In genomic region chr2:30471051-30471450, GRCm38 (mm10) we compare ENCODE assay signal across 8 mouse cellular contexts. TPM values are rescaled to one million over a fixed set of nuclear protein-coding genes. Genes with fewer than 3 reads are reported as not detected.
A peak's percentile ranks its signal among the peaks of the same experiment; 100 is the strongest.
DNase-seq lines count a peak whose midpoint lies in the region; ATAC-seq and TF ChIP-seq lines count a peak whose summit lies in the region.

No protein-coding gene starts in this region.

- peak overlapping the region; percentile 89 for H3K4me2 ChIP-seq in forebrain, embryonic 11.5 days (ENCODE audit: low read depth, low read length, severe bottlenecking)
- H3K4me2 ChIP-seq in intestine, postnatal 0 days (replicated peaks; ENCODE audit: low read depth) = peak overlapping the region; percentile 98

- peak overlapping the region; percentile 99; the same call in 1 of the 2 replicates for H3K9ac ChIP-seq in forebrain, embryonic 11.5 days (ENCODE audit: low read length)
- H3K9ac ChIP-seq in intestine, postnatal 0 days (ENCODE audit: low read depth, low read length) = no peak overlapping the region

- 2% methylated on average over 8 of the region's 8 CpGs for WGBS in forebrain, embryonic 11.5 days
- 26% methylated on average over 8 of the region's 8 CpGs for WGBS in intestine, postnatal 0 days

- H3K4me3 ChIP-seq in forebrain, embryonic 11.5 days (ENCODE audit: low read depth, low read length) = peak overlapping the region; percentile 96
- 0 out of 2 replicates have a peak overlapping the region, but pooled peaks have one; percentile 39 for H3K4me3 ChIP-seq in intestine, postnatal 0 days (ENCODE audit: low read depth, low read length)

- no peak for TF ChIP-seq CTCF in intestine, postnatal 0 days (IDR thresholded peaks at IDR 0.05; ENCODE audit: low read depth)

- no peaks in the 10 kb centered on the region for H3K36me3 ChIP-seq in forebrain, embryonic 11.5 days (ENCODE audit: control insufficient read depth, insufficient read depth, low read length)
- no peaks in the 10 kb centered on the region for H3K36me3 ChIP-seq in intestine, postnatal 0 days (ENCODE audit: control insufficient read depth, insufficient read depth)

- peak; percentile 30 for DNase-seq in adrenal gland, adult 2 months
- no peak for DNase-seq in adrenal gland, adult 18-20 months (ENCODE audit: low spot score in 2 of 2)
- peak; percentile 56 for DNase-seq in 3T3-L1 (ENCODE audit: low read depth, low spot score)
- peak; percentile 74 for DNase-seq in forebrain, embryonic 11.5 days (ENCODE audit: low spot score)
- peak; percentile 50 for DNase-seq in retina, embryonic 14.5 days (ENCODE audit: low spot score)
- DNase-seq in gastrocnemius, adult 8-10 months (ENCODE audit: low spot score in 2 of 2) = no peak
- DNase-seq in right cerebral cortex, adult 18-20 months = no peak

- no peak for ATAC-seq in forebrain, embryonic 11.5 days (replicated peaks; ENCODE audit: low FRiP score)
- no peak for ATAC-seq in intestine, postnatal 0 days

- peaks cover 15% of the 10 kb centered on the region for H3K4me1 ChIP-seq in forebrain, embryonic 11.5 days (replicated peaks; ENCODE audit: control insufficient read depth, insufficient read depth, low read length)
- peaks cover 5% of the 10 kb centered on the region; the same call in 1 of the 2 replicates for H3K4me1 ChIP-seq in intestine, postnatal 0 days (replicated peaks; ENCODE audit: control insufficient read depth, insufficient read depth, low read length)

- H3K27me3 ChIP-seq in forebrain, embryonic 11.5 days (ENCODE audit: control insufficient read depth, insufficient read depth, low read length) = peaks cover 3% of the 10 kb centered on the region
- H3K27me3 ChIP-seq in intestine, postnatal 0 days (replicated peaks; ENCODE audit: control insufficient read depth, insufficient read depth, low read length) = no peaks in the 10 kb centered on the region

- H3K27ac ChIP-seq in forebrain, embryonic 11.5 days (ENCODE audit: low read depth, low read length) = peak overlapping the region; percentile 75
- H3K27ac ChIP-seq in intestine, postnatal 0 days (ENCODE audit: low read depth, low read length) = peak overlapping the region; percentile 35

- no peaks in the 10 kb centered on the region for H3K9me3 ChIP-seq in forebrain, embryonic 11.5 days (ENCODE audit: control insufficient read depth, low read length)
- H3K9me3 ChIP-seq in intestine, postnatal 0 days (ENCODE audit: control insufficient read depth) = no peaks in the 10 kb centered on the region

RNA-seq across cellular contexts. Expression of gene Ier5l, which starts 3.0 kb away (rescaled TPM):
- 1 to 10 TPM; 2.4 to 7.8 TPM for total RNA-seq in adrenal gland, adult 2 months (2021)
- 30.6 and 39.4 TPM in 2 replicates for polyA plus RNA-seq in adrenal gland, adult 2 months (2012; rRNA removed)
- total RNA-seq in adrenal gland, adult 18-20 months (2021) = 1 to 10 TPM; 3.1 to 5.1 TPM
- 3.7 and 8.5 TPM in 2 replicates for polyA plus RNA-seq in forebrain, embryonic 11.5 days (2014; fragmentation: Nextera tagmentation; extraction: Ambion mirVana)
- 1.6 and 2.2 TPM in 2 replicates for polyA plus RNA-seq in intestine, postnatal 0 days (2015; fragmentation: Nextera tagmentation; extraction: Ambion mirVana)
- 1 to 10 TPM in 3 of 4 experiments, under 1 TPM in 1; 0.96 to 1.7 (median 1.4) TPM for total RNA-seq in gastrocnemius, adult 8-10 months (2022)

RNA-seq across cellular contexts. Expression of gene Ptpa, which starts 55.2 kb away (rescaled TPM):
- total RNA-seq in adrenal gland, adult 2 months (2021) = 100 to 1,000 TPM; 124 to 147 TPM
- polyA plus RNA-seq in adrenal gland, adult 2 months (2012; rRNA removed) = 235 and 242 TPM in 2 replicates
- 100 to 1,000 TPM; 134 to 138 TPM for total RNA-seq in adrenal gland, adult 18-20 months (2021)
- polyA plus RNA-seq in forebrain, embryonic 11.5 days (2014; fragmentation: Nextera tagmentation; extraction: Ambion mirVana) = 90.0 and 94.5 TPM in 2 replicates
- 70.9 and 71.4 TPM in 2 replicates for polyA plus RNA-seq in intestine, postnatal 0 days (2015; fragmentation: Nextera tagmentation; extraction: Ambion mirVana)
- total RNA-seq in gastrocnemius, adult 8-10 months (2022) = 10 to 100 TPM; 55.6 to 70.0 (median 63.9) TPM

RNA-seq across cellular contexts. Expression of gene Crat, which starts 55.4 kb away (rescaled TPM):
- 100 to 1,000 TPM; 216 to 274 TPM for total RNA-seq in adrenal gland, adult 2 months (2021)
- polyA plus RNA-seq in adrenal gland, adult 2 months (2012; rRNA removed) = 326 and 448 TPM in 2 replicates
- total RNA-seq in adrenal gland, adult 18-20 months (2021) = 100 to 1,000 TPM; 175 to 243 TPM
- 25.8 and 30.0 TPM in 2 replicates for polyA plus RNA-seq in forebrain, embryonic 11.5 days (2014; fragmentation: Nextera tagmentation; extraction: Ambion mirVana)
- 46.1 and 46.4 TPM in 2 replicates for polyA plus RNA-seq in intestine, postnatal 0 days (2015; fragmentation: Nextera tagmentation; extraction: Ambion mirVana)
- 100 to 1,000 TPM; 355 to 420 (median 382) TPM for total RNA-seq in gastrocnemius, adult 8-10 months (2022)

Comparison
In these comparisons a context has a peak if more than half of its experiments do, and no peak if none do; other contexts are left out.
1. DNase-seq: peak in adrenal gland, adult 2 months (single experiment), 3T3-L1 (single experiment), forebrain, embryonic 11.5 days (single experiment) and retina, embryonic 14.5 days (single experiment); none in adrenal gland, adult 18-20 months (0 of 2), gastrocnemius, adult 8-10 months (0 of 2) and right cerebral cortex, adult 18-20 months (single experiment).